Mouse (Mus musculus) myocyte (in vitro differentiated cells): Measurements from ENCODE around the gene Efnb1. TPM values are rescaled to one million over a fixed set of nuclear protein-coding genes. Genes with fewer than 3 reads are reported as not detected.

Experiments used
- H3K27me3 ChIP-seq: one replicate; pipeline ENCODE4 v1.6.1; 2011; ENCODE audit not compliant: control insufficient read depth, insufficient read depth, insufficient read length
- H3K36me3 ChIP-seq: one replicate; pipeline ENCODE4 v1.6.1; 2011; ENCODE audit not compliant: control insufficient read depth, insufficient read depth
- H3K4me2 ChIP-seq: one replicate; pipeline ENCODE4 v1.6.1; 2011; ENCODE audit warnings: low read depth, control low read depth
- H3K4me3 ChIP-seq: one replicate; pipeline ENCODE4 v1.5.1; 2011; ENCODE audit warnings: mild to moderate bottlenecking, control low read depth, moderate library complexity
- H3K79me2 ChIP-seq: one replicate; pipeline ENCODE4 v1.6.1; 2011; ENCODE audit not compliant: control insufficient read depth, insufficient read depth
- H3ac ChIP-seq: one replicate; pipeline ENCODE4 v1.6.1; 2011; ENCODE audit not compliant: control insufficient read depth, insufficient read length
- CEBPB ChIP-seq: IDR thresholded peaks from 2 replicates; pipeline ENCODE4 v1.6.1; 2011; ENCODE audit warnings: mild to moderate bottlenecking, moderate library complexity; ENCODE audit not compliant: poor library complexity, insufficient read depth, severe bottlenecking
- E2F4 ChIP-seq: IDR thresholded peaks from one replicate; pipeline ENCODE4 v1.6.1; 2011; ENCODE audit warnings: mild to moderate bottlenecking, control low read depth, moderate library complexity; ENCODE audit not compliant: insufficient read depth
- MAX ChIP-seq: IDR thresholded peaks from one replicate; pipeline ENCODE4 v1.6.1; 2011; ENCODE audit warnings: low read depth, mild to moderate bottlenecking, control low read depth
- MYOD1 ChIP-seq, 3 experiments: IDR thresholded peaks; one replicate each; pipeline ENCODE4 v1.6.1; 2011; ENCODE audit warnings: control low read depth in 2 of 3, low read depth in 2 of 3, mild to moderate bottlenecking in 2 of 3, moderate library complexity in 1 of 3; ENCODE audit not compliant: insufficient read length in 2 of 3, control insufficient read depth in 1 of 3
- MYOG ChIP-seq, 3 experiments: IDR thresholded peaks; one replicate each; pipeline ENCODE4 v1.6.1; 2011; ENCODE audit warnings: control low read depth in 2 of 3, low read depth in 2 of 3, mild to moderate bottlenecking in 2 of 3; ENCODE audit not compliant: insufficient read length in 2 of 3, control insufficient read depth in 1 of 3, insufficient read depth in 1 of 3
- POLR2A ChIP-seq: IDR thresholded peaks from one replicate; pipeline ENCODE4 v1.6.1; 2011; ENCODE audit warnings: low read depth, mild to moderate bottlenecking, control low read depth, moderate library complexity; ENCODE audit not compliant: insufficient read length
- POLR2AphosphoS2 ChIP-seq: IDR thresholded peaks from one replicate; pipeline ENCODE4 v1.6.1; 2011; ENCODE audit warnings: low read depth, control low read depth; ENCODE audit not compliant: insufficient read length
- REST ChIP-seq: IDR thresholded peaks from one replicate; pipeline ENCODE4 v1.6.1; 2011; ENCODE audit warnings: mild to moderate bottlenecking, control low read depth, moderate library complexity; ENCODE audit not compliant: insufficient read depth, insufficient read length
- SRF ChIP-seq: IDR thresholded peaks from one replicate; pipeline ENCODE4 v1.6.1; 2011; ENCODE audit warnings: low read depth; ENCODE audit not compliant: control insufficient read depth, insufficient read length
- TCF12 ChIP-seq: IDR thresholded peaks from one replicate; pipeline ENCODE4 v1.6.1; 2011; ENCODE audit warnings: mild to moderate bottlenecking, control low read depth; ENCODE audit not compliant: poor library complexity, insufficient read depth, severe bottlenecking
- TCF3 ChIP-seq: IDR thresholded peaks from one replicate; pipeline ENCODE4 v1.6.1; 2011; ENCODE audit warnings: low read depth, control low read depth; ENCODE audit not compliant: insufficient read length
- USF1 ChIP-seq: IDR thresholded peaks from one replicate; pipeline ENCODE4 v1.6.1; 2011; ENCODE audit warnings: low read depth, mild to moderate bottlenecking, control low read depth, moderate library complexity
- polyA plus RNA-seq: library from polyadenylated mRNA; unstranded; fragments of >200 nt; fragmentation: generic; extraction: Trizol; gene quantifications from one replicate; pipeline ENCODE4 v1.2.1, GENCODE M21; 2012; ENCODE audit warnings: missing spikeins

The Efnb1 gene
- polyA plus RNA-seq, 1 experiment: 17.6 TPM

GRCm38 (mm10) chrX:99132573-99132972, 3.4 kb upstream of the Efnb1 start:
- Histone ChIP-seq H3ac (no peak overlapping the region), H3K79me2 (peaks cover 7% of the 10 kb centered on the region), H3K4me2 (no peak overlapping the region), H3K4me3 (no peak overlapping the region), H3K36me3 (no peaks in the 10 kb centered on the region), H3K27me3 (no peaks in the 10 kb centered on the region)
- TF ChIP-seq MAX (no peak), POLR2A (no peak), SRF (no peak), CEBPB (no peak), MYOD1 (IDR thresholded peaks at IDR 0.05; ENCODE audit: control insufficient read depth in 1 of 3, insufficient read length in 2 of 3, low read depth in 2 of 3) (no peak), POLR2AphosphoS2 (no peak), USF1 (no peak), REST (no peak), MYOG (IDR thresholded peaks at IDR 0.05; ENCODE audit: control insufficient read depth in 1 of 3, insufficient read depth in 1 of 3, insufficient read length in 2 of 3, low read depth in 2 of 3) (no peak), TCF12 (no peak)

- peaks cover 30% of the 10 kb centered on the region for H3K79me2 ChIP-seq
- peak overlapping the region; percentile 69 for H3K4me3 ChIP-seq
- no peak for TF ChIP-seq TCF12
- no peak for TF ChIP-seq CEBPB
- TF ChIP-seq MYOG (IDR thresholded peaks at IDR 0.05; ENCODE audit: control insufficient read depth in 1 of 3, insufficient read depth in 1 of 3, insufficient read length in 2 of 3, low read depth in 2 of 3): no peak
- TF ChIP-seq MYOD1 (IDR thresholded peaks at IDR 0.05; ENCODE audit: control insufficient read depth in 1 of 3, insufficient read length in 2 of 3, low read depth in 2 of 3): no peak
- no peak for TF ChIP-seq USF1
- no peak for TF ChIP-seq TCF3
- TF ChIP-seq POLR2A: no peak
- no peak for TF ChIP-seq SRF
- TF ChIP-seq REST: no peak
- TF ChIP-seq POLR2AphosphoS2: no peak
- TF ChIP-seq E2F4: no peak
- no peak for TF ChIP-seq MAX
- H3ac ChIP-seq: no peak overlapping the region
- H3K27me3 ChIP-seq: no peaks in the 10 kb centered on the region
- no peaks in the 10 kb centered on the region for H3K36me3 ChIP-seq
- peak overlapping the region; percentile 97 for H3K4me2 ChIP-seq
These were observed 1.0 kb upstream of the Efnb1 start for GRCm38 (mm10) chrX:99134891-99135290.

GRCm38 (mm10) chrX:99136431-99136966, 569 bp downstream of the Efnb1 start:
- Histone ChIP-seq H3K79me2 (peaks cover 42% of the 10 kb centered on the region), H3ac (peak overlapping the region; percentile 83), H3K27me3 (no peaks in the 10 kb centered on the region), H3K4me2 (peak overlapping the region; percentile 82), H3K4me3 (peak overlapping the region; percentile 69), H3K36me3 (no peaks in the 10 kb centered on the region)
- TF ChIP-seq POLR2A (no peak), E2F4 (no peak), MYOG (IDR thresholded peaks at IDR 0.05; ENCODE audit: control insufficient read depth in 1 of 3, insufficient read depth in 1 of 3, insufficient read length in 2 of 3, low read depth in 2 of 3) (peak in 1 of 3 experiments; percentile 6)

GRCm38 (mm10) chrX:99137143-99137870, 1.4 kb downstream of the Efnb1 start:
- peaks cover 49% of the 10 kb centered on the region for H3K79me2 ChIP-seq
- H3ac ChIP-seq: peak overlapping the region; percentile 83
- peak overlapping the region; percentile 82 for H3K4me2 ChIP-seq
- TF ChIP-seq TCF12 (no peak), USF1 (no peak), POLR2A (no peak), MYOG (IDR thresholded peaks at IDR 0.05; ENCODE audit: control insufficient read depth in 1 of 3, insufficient read depth in 1 of 3, insufficient read length in 2 of 3, low read depth in 2 of 3) (no peak), E2F4 (no peak), REST (no peak), TCF3 (no peak)
- no peaks in the 10 kb centered on the region for H3K36me3 ChIP-seq
- peak overlapping the region; percentile 69 for H3K4me3 ChIP-seq
- H3K27me3 ChIP-seq: no peaks in the 10 kb centered on the region
